Mouse (Mus musculus): ENCODE results near the gene Cul9.

DNA sequence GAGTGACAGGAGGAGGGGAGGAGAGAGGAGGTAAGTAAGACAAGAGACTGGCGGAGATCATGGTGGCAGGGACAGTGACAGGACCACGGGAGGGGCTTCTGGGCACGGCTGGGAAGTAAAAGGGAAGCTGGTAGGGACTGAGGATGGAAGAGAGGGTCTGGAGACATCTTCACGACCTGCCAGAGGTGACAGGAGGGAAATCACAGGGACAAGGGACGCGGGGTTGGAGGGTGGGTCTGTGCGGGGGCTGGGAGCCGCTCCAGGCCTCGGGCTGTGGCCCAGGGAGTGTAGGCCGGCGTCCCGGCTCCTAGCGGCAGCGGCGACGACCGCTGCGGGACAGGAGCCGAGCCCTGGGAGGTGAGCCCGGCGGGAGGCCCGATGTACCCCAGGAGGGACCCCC lies 59.2 kb downstream of the Cul9 start:
- TF ChIP-seq CTCF (IDR thresholded peaks at IDR 0.05; ENCODE audit: control insufficient read depth, insufficient read depth, insufficient replicate concordance, low read depth, low read length) (no peak), POLR2A (IDR thresholded peaks at IDR 0.05; ENCODE audit: control insufficient read depth, low read depth, low read length) (no peak)

Data from testis, adult 2 months (tissue).